Mouse (Mus musculus) lung, postnatal 10 days (tissue): ENCODE measurements around the gene Slc24a2.

Experiments
- DNase-seq: peaks from one replicate; pipeline ENCODE4 v3.0.0; 2021

Gene Slc24a2

DNA sequence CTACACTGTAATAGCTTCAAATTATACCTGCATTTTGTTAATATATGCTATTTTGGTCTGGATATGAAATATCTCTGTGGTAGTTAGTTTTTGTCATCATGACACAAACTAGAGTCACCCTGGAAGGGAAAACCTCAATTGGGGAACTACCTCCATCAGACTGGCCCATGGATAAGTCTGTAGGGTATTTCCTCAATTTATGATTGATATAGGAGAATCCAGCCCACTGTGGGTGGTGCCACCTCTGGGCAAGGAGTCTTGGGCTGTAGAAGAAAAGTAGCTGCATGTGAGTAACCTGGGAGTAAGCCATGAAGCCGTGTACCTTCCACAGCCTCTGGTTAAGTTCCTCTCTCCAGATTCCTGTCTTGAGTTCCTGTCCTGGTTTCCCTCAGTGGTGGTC lies 281.5 kb downstream of the Slc24a2 start:
- DNase-seq: no peak

DNA sequence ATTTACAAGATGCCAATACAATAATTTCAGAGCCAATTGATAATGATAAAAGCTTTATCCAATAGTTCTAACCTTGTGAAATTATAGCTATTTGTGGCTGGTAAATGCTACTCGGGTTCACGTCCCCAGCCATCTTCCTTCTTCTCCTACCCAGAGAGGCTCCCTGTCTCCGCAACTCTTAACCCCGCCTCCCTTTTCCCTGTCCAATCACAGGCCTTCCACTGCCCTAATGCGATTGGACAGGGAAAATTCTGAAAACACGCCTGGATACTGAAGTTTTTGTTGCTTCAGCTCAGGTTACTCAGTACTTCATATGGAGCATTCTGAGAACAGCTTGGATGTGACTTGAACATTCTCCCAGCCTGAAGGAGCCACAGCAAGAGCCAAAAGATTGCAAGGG lies 287.0 kb downstream of the Slc24a2 start:
- no peak for DNase-seq

DNA sequence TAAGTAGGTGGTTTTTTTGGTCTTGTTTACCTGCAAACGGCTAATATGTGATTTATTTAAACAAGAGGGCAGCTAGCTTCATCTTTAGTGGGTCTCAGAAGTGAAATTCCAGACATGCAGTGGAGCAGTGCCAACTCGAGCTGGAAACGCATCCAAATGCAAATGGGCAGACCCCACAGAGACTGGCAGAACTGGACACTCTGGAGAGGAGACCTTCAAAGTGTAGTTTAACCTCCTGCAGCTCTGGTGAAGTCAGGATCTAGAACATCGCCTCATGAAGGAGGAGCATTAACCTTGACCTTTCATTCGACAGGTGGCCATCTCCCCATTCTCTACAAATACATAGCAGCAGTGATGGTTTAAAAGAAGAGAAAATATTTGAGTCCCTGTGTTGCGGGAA lies 287.6 kb downstream of the Slc24a2 start:
- no peak for DNase-seq

DNA sequence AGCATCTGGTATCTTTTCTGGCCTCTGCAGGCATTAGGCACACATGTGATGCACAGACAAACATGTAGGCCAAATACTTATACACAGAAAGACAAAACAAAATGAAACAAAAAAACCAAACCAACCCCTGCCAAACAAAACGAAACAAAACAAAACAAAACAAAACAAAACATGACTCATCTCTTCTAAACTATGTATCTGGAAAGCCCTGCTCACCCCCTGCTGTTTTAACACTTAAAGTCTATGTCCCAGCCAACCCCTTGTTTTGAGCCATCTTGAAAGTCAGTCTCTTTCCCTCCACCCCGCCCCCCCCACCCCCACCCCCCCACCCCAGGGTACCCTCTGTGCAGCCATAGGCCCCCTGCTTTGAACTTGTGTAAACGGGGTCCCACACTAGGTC lies 293.6 kb downstream of the Slc24a2 start:
- no peak for DNase-seq

DNA sequence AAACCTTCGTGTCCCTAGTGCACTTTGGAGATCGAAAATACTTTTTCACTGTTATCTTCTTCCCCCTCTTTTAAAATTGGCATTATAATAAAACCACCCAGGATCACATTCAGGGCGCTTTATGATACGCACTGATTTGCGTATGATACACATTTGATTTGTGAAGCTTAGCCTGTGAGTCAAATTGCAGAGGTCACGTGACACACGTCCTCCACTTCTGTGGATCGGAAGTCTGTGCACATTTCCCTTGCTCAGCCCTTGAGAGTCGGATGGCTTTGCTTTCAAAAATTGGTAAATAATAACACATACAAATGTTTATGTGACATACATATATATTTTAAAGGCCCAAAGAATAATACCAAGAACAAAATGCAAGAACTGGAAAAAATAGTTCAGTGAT lies 294.1 kb downstream of the Slc24a2 start:
- DNase-seq: no peak
